Mouse (Mus musculus): ENCODE measurements around the gene Abhd16b. TPM values are rescaled to one million over a fixed set of nuclear protein-coding genes. Genes with fewer than 3 reads are reported as not detected.

The Abhd16b gene
- total RNA-seq (2023), result not detected

DNA sequence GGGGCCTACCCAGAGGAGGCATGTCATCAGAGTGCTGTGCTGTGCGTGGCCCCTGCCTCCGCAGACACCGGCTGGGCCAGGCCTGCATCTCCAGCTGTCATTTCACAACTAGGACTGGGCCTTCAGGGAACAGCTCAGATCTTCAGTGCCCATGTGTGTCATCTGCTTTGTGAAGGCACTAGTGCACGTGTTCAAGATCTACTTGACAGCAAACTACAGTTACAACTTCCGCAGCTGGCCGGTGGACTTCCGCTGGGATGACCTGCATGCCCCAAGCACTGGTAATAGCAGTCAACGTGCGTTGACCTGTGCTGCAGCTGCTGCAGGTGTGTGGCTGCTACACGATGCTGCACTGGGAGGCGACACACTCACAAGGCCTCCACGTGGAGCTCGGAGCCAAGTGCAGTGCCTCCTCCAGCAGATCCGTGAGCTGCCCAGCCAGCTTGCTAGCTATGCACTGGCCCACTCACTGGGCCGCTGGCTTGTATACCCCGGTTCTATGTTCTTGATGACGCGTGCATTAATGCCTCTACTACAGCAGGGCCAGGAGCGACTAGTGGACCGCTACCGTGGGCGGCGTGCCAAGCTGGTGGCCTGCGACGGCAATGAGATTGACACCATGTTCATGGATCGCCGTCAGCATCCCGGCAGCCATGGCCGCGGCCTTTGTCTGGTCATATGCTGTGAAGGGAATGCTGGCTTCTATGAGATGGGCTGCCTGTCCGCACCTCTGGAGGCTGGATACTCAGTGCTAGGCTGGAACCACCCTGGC lies at the start of gene Abhd16b:
Gene Abhd16b (plus strand): TSS at position 51 of the 772 bp plus-strand sequence.

DNA sequence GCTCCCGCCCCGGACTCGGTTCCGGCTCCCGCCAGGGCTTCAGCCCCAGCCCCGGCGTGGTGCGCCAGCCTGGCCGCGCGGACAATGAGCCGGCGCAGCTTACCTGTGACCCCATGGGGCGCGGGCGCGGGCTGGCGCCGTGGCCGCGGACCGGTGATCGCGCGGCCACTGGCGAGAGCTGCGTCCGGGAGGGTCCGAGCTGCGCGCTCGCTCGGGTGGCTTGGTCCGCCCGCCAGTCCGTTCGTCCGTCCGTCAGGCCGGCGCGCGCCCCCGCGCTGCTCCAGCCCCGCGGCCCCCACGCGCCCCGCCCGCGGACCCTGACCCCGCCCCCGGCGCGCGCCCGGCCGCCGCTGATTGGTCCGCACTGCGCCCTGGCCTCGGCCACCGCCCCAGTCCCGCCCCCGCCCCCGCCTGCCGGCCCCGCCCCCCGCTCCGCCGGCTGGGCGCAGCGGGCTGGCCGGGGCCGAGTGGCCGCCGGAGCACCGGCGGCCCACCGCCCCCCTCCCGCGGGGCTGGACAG lies 33.8 kb upstream of the Abhd16b start, which contains the start of gene Zbtb46:
Gene Zbtb46 (minus strand): TSS at position 274 of the 520 bp plus-strand sequence.

DNA sequence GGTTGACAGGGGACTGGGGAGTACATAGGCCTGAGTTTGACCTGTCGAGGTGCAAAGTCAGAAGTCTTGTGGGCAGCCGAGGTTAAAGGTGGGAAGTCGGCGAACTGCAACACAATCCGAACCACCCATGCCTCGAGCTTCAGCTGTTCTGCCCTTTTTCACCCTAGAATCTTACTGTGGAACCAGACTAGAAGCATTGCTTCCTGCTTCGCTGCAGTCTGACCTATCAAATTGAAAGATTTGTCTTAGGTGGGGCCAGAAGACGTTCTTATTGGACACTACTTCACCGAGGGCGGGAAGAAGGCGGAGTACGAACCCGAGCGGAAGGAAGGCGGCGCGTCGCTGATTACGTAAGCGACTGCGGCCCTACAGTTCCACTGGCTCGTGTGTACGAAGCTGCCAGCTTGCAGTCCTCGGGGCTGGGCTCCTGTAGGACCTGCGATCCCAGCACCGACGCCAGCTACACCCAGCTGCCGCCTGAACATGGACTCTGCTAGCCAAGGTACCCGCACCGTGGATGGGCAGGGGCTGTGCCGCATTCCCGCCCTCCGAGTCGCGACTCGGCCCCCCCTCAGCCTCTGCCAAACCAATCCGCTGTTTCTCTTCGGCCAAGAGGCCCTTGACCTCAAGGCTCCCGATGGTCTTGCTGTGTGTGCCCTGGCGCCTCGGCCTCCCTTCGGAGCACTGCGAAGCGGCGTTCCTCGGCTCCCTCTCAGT lies 4.0 kb downstream of the Abhd16b start, which contains the start of gene Tpd52l2:
Gene Tpd52l2 (plus strand): TSS at position 312 of the 717 bp plus-strand sequence.

DNA sequence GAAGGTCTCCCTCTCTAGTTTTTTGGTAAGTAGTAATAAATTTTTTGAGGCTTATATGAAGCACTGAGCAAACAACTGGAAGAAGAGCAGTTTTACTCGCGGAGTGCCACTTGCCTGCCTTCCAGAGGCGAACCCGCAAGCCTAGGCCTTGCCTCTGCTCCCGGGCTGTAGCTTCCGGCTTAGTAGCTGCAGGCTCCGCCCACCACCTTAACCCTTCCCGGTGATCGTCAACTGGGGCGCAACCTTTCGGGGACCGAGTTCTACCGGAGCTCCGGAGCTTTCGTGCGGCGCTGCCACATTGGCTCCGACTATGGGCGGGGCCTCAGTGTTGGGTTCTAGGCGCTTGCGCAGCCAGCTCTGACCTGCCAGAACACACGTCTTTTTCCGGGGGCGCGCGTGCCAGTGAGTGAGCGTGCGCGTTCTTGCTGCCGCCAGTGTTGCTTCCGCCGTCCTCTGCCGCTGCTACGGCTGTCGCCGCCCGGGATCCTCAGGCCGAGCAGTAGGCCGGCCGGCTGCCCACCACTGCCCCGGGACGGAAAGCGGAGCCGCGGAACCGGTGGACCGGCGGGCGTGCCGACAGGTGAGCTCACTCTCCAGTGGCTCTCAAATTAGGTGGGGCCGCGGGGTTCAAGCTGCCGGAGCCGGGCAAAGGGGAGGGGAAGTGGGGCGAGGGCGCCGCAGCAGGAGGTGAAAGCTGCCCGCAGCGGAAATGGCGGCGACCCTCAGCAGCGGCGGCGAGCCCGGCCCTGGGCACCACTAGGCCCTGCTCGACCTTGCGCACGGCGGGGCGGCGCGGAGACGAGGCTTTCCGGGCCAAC lies 27.3 kb downstream of the Abhd16b start, which contains the start of gene Dnajc5:
Gene Dnajc5 (plus strand): TSS at position 368 of the 818 bp plus-strand sequence.

Other genes starting within 250 kb of the Abhd16b start
- 31.6 TPM for gene Gmeb2, start 205.2 kb upstream of the Abhd16b start, total RNA-seq (2023)
- not detected for gene Stmn3, start 178.7 kb upstream of the Abhd16b start, total RNA-seq (2023)
- 146 TPM for gene Rtel1, start 173.5 kb upstream of the Abhd16b start, total RNA-seq (2023)
- 110 TPM for gene Zgpat, start 128.3 kb upstream of the Abhd16b start, total RNA-seq (2023)
- gene Arfrp1, start 127.8 kb upstream of the Abhd16b start, total RNA-seq (2023), result 104 TPM
- gene Lime1, start 113.1 kb upstream of the Abhd16b start, total RNA-seq (2023), result 231 TPM
- 0.24 TPM for gene Zbtb46, start 33.8 kb upstream of the Abhd16b start, total RNA-seq (2023)
- 59.8 TPM for gene Tpd52l2, start 3.9 kb downstream of the Abhd16b start, total RNA-seq (2023)
- gene Dnajc5, start 27.3 kb downstream of the Abhd16b start, total RNA-seq (2023), result 112 TPM
- 126 TPM for gene Uckl1, start 91.7 kb downstream of the Abhd16b start, total RNA-seq (2023)
- 63.4 TPM for gene Prpf6, start 98.7 kb downstream of the Abhd16b start, total RNA-seq (2023)
- 58.7 TPM for gene Zfp512b, start 99.6 kb downstream of the Abhd16b start, total RNA-seq (2023)
- gene Samd10, start 106.0 kb downstream of the Abhd16b start, total RNA-seq (2023), result 8.1 TPM
- gene Gm29797, start 163.8 kb downstream of the Abhd16b start, total RNA-seq (2023), result not detected
- gene Sox18, start 178.4 kb downstream of the Abhd16b start, total RNA-seq (2023), result not detected
- gene Tcea2, start 187.1 kb downstream of the Abhd16b start, total RNA-seq (2023), result 19.2 TPM
- 102 TPM for gene Rgs19, start 200.8 kb downstream of the Abhd16b start, total RNA-seq (2023)
- gene Lkaaear1, start 205.2 kb downstream of the Abhd16b start, total RNA-seq (2023), result not detected
- gene Oprl1, start 221.8 kb downstream of the Abhd16b start, total RNA-seq (2023), result not detected

Data from CD8-positive naive resting alpha-beta T cell, adult 57 days (primary cell).